Mouse (Mus musculus) embryonic facial prominence, embryonic 15.5 days (tissue): Measurements from ENCODE around the gene Hhipl1. TPM values are rescaled to one million over a fixed set of nuclear protein-coding genes. Genes with fewer than 3 reads are reported as not detected.
A peak's percentile ranks its signal among the peaks of the same experiment; 100 is the strongest.

Source experiments
- ATAC-seq: fragments of 200-750 bp; cut with Nextera tagmentation; 2 replicates; pipeline ENCODE4 v1.8.0; 2017; ENCODE audit warnings: low read depth, moderate TSS enrichment; ENCODE audit not compliant: insufficient number of reproducible peaks, low FRiP score, low TSS enrichment
- H3K27ac ChIP-seq: fragments of 300-500 bp; sonication (generic); replicated peaks from 2 replicates; pipeline ENCODE4 v1.5.1; 2015; ENCODE audit warnings: mild to moderate bottlenecking, inconsistent platforms
- H3K27me3 ChIP-seq: fragments of 300-500 bp; sonication (generic); 2 replicates; pipeline ENCODE4 v1.6.1; 2015; ENCODE audit warnings: inconsistent platforms
- H3K36me3 ChIP-seq: fragments of 300-500 bp; sonication (generic); 2 replicates; pipeline ENCODE4 v1.6.1; 2015; ENCODE audit warnings: mild to moderate bottlenecking, inconsistent platforms
- H3K4me1 ChIP-seq: fragments of 300-500 bp; sonication (generic); 2 replicates; pipeline ENCODE4 v1.6.1; 2015; ENCODE audit warnings: inconsistent platforms
- H3K4me2 ChIP-seq: fragments of 300-500 bp; sonication (generic); replicated peaks from 2 replicates; pipeline ENCODE4 v1.6.1; 2015; ENCODE audit warnings: mild to moderate bottlenecking, inconsistent platforms
- H3K4me3 ChIP-seq: fragments of 300-500 bp; sonication (generic); replicated peaks from 2 replicates; pipeline ENCODE4 v1.5.1; 2015; ENCODE audit warnings: mild to moderate bottlenecking, inconsistent platforms
- H3K9ac ChIP-seq: fragments of 300-500 bp; sonication (generic); 2 replicates; pipeline ENCODE4 v1.6.1; 2015; ENCODE audit warnings: inconsistent platforms
- H3K9me3 ChIP-seq: fragments of 300-500 bp; sonication (generic); replicated peaks from 2 replicates; pipeline ENCODE4 v1.6.1; 2016; ENCODE audit warnings: inconsistent platforms
- WGBS: fragments of 180-500 bp; shearing (Covaris S2); methylation state at CpG from one replicate; pipeline ENCODE4 v1.1.7; 2015; 5-methylcytosine and 5-hydroxymethylcytosine counted together
- polyA plus RNA-seq: library from polyadenylated mRNA; unstranded; fragments of >200 nt; fragmentation: Nextera tagmentation; extraction: Ambion mirVana; gene quantifications from 2 replicates; pipeline ENCODE4 v1.2.1, GENCODE M21; 2015

Hhipl1 gene
- polyA plus RNA-seq, 1 experiment from 2014 or later = 0.67 TPM

- H3K27ac ChIP-seq = no peak overlapping the region
- H3K36me3 ChIP-seq = no peaks in the 10 kb centered on the region
- H3K4me1 ChIP-seq = peaks cover 14% of the 10 kb centered on the region
- WGBS = 11% methylated on average over 9 of the region's 9 CpGs
- H3K4me3 ChIP-seq = no peak overlapping the region
- peaks cover 70% of the 10 kb centered on the region for H3K27me3 ChIP-seq
- no peaks in the 10 kb centered on the region for H3K9me3 ChIP-seq
- H3K4me2 ChIP-seq = no peak overlapping the region
- no peak for ATAC-seq
- H3K9ac ChIP-seq = no peak overlapping the region
Measured at GRCm38 (mm10) chr12:108317201-108317738, 11.2 kb downstream of the Hhipl1 start.

GRCm38 (mm10) chr12:108317826-108318430, 11.9 kb downstream of the Hhipl1 start:
- 12% methylated on average over 18 of the region's 18 CpGs for WGBS
- H3K9me3 ChIP-seq = no peaks in the 10 kb centered on the region
- no peak for ATAC-seq
- peak overlapping the region; percentile 35 for H3K4me2 ChIP-seq
- peaks cover 14% of the 10 kb centered on the region for H3K4me1 ChIP-seq
- peak overlapping the region; percentile 23 for H3K4me3 ChIP-seq
- H3K36me3 ChIP-seq = no peaks in the 10 kb centered on the region
- H3K27ac ChIP-seq = no peak overlapping the region
- no peak overlapping the region for H3K9ac ChIP-seq
- peaks cover 70% of the 10 kb centered on the region for H3K27me3 ChIP-seq

GRCm38 (mm10) chr12:108318499-108318898, 12.4 kb downstream of the Hhipl1 start:
- ATAC-seq = no peak
- WGBS = 9% methylated on average over 37 of the region's 37 CpGs
- Histone ChIP-seq H3K27ac (no peak overlapping the region), H3K36me3 (no peaks in the 10 kb centered on the region), H3K4me2 (peak overlapping the region; percentile 35), H3K9me3 (no peaks in the 10 kb centered on the region), H3K4me3 (peak overlapping the region; percentile 23), H3K9ac (no peak overlapping the region), H3K27me3 (peaks cover 70% of the 10 kb centered on the region), H3K4me1 (peaks cover 14% of the 10 kb centered on the region)

- Histone ChIP-seq H3K27ac (no peak overlapping the region), H3K36me3 (no peaks in the 10 kb centered on the region), H3K9me3 (no peaks in the 10 kb centered on the region), H3K4me1 (peaks cover 14% of the 10 kb centered on the region), H3K4me2 (no peak overlapping the region), H3K9ac (no peak overlapping the region), H3K4me3 (no peak overlapping the region), H3K27me3 (peaks cover 65% of the 10 kb centered on the region)
- WGBS = 18% methylated on average over 8 of the region's 8 CpGs
- ATAC-seq = no peak
Measured at GRCm38 (mm10) chr12:108320096-108320495, 14.0 kb downstream of the Hhipl1 start.

GRCm38 (mm10) chr12:108326401-108326800, 20.3 kb downstream of the Hhipl1 start:
- peaks cover 56% of the 10 kb centered on the region for H3K27me3 ChIP-seq
- ATAC-seq = no peak
- H3K36me3 ChIP-seq = no peaks in the 10 kb centered on the region
- H3K4me1 ChIP-seq = peaks cover 13% of the 10 kb centered on the region
- H3K27ac ChIP-seq = no peak overlapping the region
- H3K9ac ChIP-seq = no peak overlapping the region
- no peak overlapping the region for H3K4me2 ChIP-seq
- H3K9me3 ChIP-seq = no peaks in the 10 kb centered on the region
- no peak overlapping the region for H3K4me3 ChIP-seq
- 54% methylated on average over 5 of the region's 5 CpGs for WGBS

- Histone ChIP-seq H3K4me1 (peaks cover 16% of the 10 kb centered on the region), H3K27ac (no peak overlapping the region), H3K27me3 (peaks cover 58% of the 10 kb centered on the region), H3K4me3 (peak overlapping the region; percentile 43), H3K9me3 (no peaks in the 10 kb centered on the region), H3K9ac (no peak overlapping the region), H3K36me3 (no peaks in the 10 kb centered on the region), H3K4me2 (peak overlapping the region; percentile 87)
- ATAC-seq = peak; percentile 60; the same call in 1 of the 2 replicates
- WGBS = 2% methylated on average over 66 of the region's 66 CpGs
Measured at GRCm38 (mm10) chr12:108327889-108328491, 21.9 kb downstream of the Hhipl1 start.

- WGBS = 2% methylated on average over 16 of the region's 16 CpGs
- 0 out of 2 replicates have a peak overlapping the region, but pooled peaks have one; percentile 76 for H3K27ac ChIP-seq
- H3K4me1 ChIP-seq = peaks cover 24% of the 10 kb centered on the region
- H3K4me3 ChIP-seq = peak overlapping the region; percentile 65
- no peaks in the 10 kb centered on the region for H3K9me3 ChIP-seq
- ATAC-seq = no peak
- no peak overlapping the region for H3K9ac ChIP-seq
- peak overlapping the region; percentile 99 for H3K4me2 ChIP-seq
- H3K36me3 ChIP-seq = no peaks in the 10 kb centered on the region
- H3K27me3 ChIP-seq = peaks cover 49% of the 10 kb centered on the region
Measured at GRCm38 (mm10) chr12:108333056-108333455, 27.0 kb downstream of the Hhipl1 start.

GRCm38 (mm10) chr12:108333481-108333882, 27.4 kb downstream of the Hhipl1 start:
- peaks cover 47% of the 10 kb centered on the region for H3K27me3 ChIP-seq
- ATAC-seq = peak; percentile 6
- no peaks in the 10 kb centered on the region for H3K36me3 ChIP-seq
- peak overlapping the region; percentile 76 for H3K27ac ChIP-seq
- no peak overlapping the region for H3K9ac ChIP-seq
- H3K4me2 ChIP-seq = peak overlapping the region; percentile 99
- WGBS = under 1% methylated on average over 22 of the region's 22 CpGs
- peaks cover 20% of the 10 kb centered on the region for H3K4me1 ChIP-seq
- H3K4me3 ChIP-seq = peak overlapping the region; percentile 65
- no peaks in the 10 kb centered on the region for H3K9me3 ChIP-seq

- peak within 1 kb of the TSS; percentile 44 for H3K9ac ChIP-seq
Measured at GRCm38 (mm10) chr12:108333895-108334445, 27.9 kb downstream of the Hhipl1 start, which contains the start of gene Cyp46a1. Gene Cyp46a1, plus strand, starts transcription at chr12:108334381.

GRCm38 (mm10) chr12:108334529-108334928, 28.5 kb downstream of the Hhipl1 start:
- ATAC-seq = no peak; the same call in 1 of the 2 replicates
- peak overlapping the region; percentile 65 for H3K4me3 ChIP-seq
- H3K4me2 ChIP-seq = peak overlapping the region; percentile 99
- peaks cover 18% of the 10 kb centered on the region for H3K4me1 ChIP-seq
- no peaks in the 10 kb centered on the region for H3K36me3 ChIP-seq
- H3K9me3 ChIP-seq = no peaks in the 10 kb centered on the region
- 1% methylated on average over 32 of the region's 32 CpGs for WGBS
- peaks cover 37% of the 10 kb centered on the region for H3K27me3 ChIP-seq
- peak overlapping the region; percentile 23; the same call in 1 of the 2 replicates for H3K27ac ChIP-seq
- H3K9ac ChIP-seq = peak overlapping the region; percentile 44

More at GRCm38 (mm10) chr12:108333895-108334445, 27.9 kb downstream of the Hhipl1 start, which contains the start of gene Cyp46a1:
- peak within 1 kb of the TSS; percentile 76 for H3K27ac ChIP-seq
- peaks cover 18% of the 10 kb centered on the region for H3K4me1 ChIP-seq
- peaks cover 42% of the 10 kb centered on the region for H3K27me3 ChIP-seq
- WGBS = 1% methylated on average over 42 of the region's 56 CpGs
- H3K36me3 ChIP-seq = no peaks in the 10 kb centered on the region
- no peaks in the 10 kb centered on the region for H3K9me3 ChIP-seq
- H3K4me2 ChIP-seq = peak within 1 kb of the TSS; percentile 99
- peak; percentile 95 for ATAC-seq
- H3K4me3 ChIP-seq = peak within 1 kb of the TSS; percentile 65

GRCm38 (mm10) chr12:108338572-108339190, 32.6 kb downstream of the Hhipl1 start:
- H3K4me3 ChIP-seq = no peak overlapping the region
- H3K9ac ChIP-seq = no peak overlapping the region
- ATAC-seq = no peak
- H3K9me3 ChIP-seq = no peaks in the 10 kb centered on the region
- H3K4me2 ChIP-seq = no peak overlapping the region
- H3K4me1 ChIP-seq = peaks cover 8% of the 10 kb centered on the region
- WGBS = 20% methylated on average over 14 of the region's 14 CpGs
- no peak overlapping the region for H3K27ac ChIP-seq
- no peaks in the 10 kb centered on the region for H3K36me3 ChIP-seq
- H3K27me3 ChIP-seq = peaks cover 14% of the 10 kb centered on the region
